Mouse (Mus musculus) frontal cortex, postnatal 25 days (tissue): ENCODE results near the gene Paip2b.
"Not testable (repeated sequence)": the region's sequence is repeated elsewhere in the genome, so short reads cannot be mapped to it uniquely, and the experiment has no call there.

Source experiments
- DNase-seq, 2 experiments: peaks; one replicate each; pipeline ENCODE4 v3.0.0; 2022; ENCODE audit warnings: low spot score in 2 of 2

Paip2b gene

DNA sequence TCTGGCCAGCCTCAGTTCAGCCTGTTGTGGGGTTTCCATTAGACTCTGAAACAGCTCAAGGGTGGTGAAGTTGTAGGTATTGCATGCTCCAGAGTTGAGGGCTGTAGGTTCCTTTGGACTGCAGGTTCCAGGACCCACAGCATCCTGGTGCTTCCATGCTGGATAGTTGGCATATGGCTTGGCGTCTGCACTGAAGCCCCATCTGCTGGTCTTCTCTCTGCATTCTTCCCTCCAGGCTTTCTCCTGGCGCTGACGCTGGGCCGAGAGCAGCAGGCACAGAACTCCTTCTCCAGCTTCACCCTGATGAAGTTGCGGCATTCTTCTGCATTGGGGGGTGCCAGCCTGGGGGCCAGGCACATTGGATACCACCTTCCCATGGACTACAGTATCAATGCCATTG is 29.5 kb downstream of the Paip2b start:
- no peak for DNase-seq

DNA sequence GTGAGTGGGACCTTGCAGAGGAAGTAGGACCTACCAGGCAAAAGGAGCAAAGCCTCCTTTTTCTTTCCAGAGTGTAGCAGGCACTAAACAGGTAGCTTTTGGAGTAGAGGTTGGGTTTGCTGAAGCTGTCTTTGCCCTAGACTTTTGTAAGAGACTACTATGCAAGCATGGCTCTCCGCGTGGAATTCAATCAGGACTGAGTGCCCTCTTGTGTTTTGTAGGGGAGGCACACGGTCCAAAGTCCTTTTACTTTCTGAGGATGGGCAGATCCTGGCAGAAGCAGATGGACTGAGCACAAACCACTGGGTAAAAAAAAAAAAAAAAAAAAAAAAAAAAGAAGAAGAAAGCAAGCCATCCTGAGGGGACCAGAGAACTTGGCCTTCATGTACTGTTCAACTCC is 34.9 kb downstream of the Paip2b start:
- DNase-seq, result no peak

DNA sequence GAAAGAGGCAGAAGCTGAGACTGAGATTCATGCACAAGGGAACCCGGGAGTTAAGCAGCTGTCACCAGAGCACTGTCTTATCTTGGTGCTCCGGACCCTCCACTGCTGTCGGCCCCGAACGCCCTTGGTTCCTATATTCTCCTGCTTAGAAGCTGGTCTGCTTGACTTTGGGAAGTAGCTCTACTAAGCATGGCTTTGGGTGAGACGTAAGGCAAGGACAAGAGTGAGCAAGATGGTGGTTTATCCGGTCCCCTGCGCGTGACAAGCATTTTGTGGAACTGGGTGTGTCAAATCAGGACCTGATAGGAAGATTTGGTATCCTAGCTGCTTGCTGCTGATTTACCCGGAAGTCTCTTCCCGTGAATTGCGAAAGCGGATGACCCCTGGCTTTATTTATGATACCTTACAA is 36.0 kb downstream of the Paip2b start:
- DNase-seq, result no peak

- peak; percentile 81 to 87 for DNase-seq
Observed at GRCm38 (mm10) chr6:83794760-83795296, 36.7 kb downstream of the Paip2b start, which contains the start of gene Nagk. Gene Nagk, plus strand, starts transcription at chr6:83794982.

DNA sequence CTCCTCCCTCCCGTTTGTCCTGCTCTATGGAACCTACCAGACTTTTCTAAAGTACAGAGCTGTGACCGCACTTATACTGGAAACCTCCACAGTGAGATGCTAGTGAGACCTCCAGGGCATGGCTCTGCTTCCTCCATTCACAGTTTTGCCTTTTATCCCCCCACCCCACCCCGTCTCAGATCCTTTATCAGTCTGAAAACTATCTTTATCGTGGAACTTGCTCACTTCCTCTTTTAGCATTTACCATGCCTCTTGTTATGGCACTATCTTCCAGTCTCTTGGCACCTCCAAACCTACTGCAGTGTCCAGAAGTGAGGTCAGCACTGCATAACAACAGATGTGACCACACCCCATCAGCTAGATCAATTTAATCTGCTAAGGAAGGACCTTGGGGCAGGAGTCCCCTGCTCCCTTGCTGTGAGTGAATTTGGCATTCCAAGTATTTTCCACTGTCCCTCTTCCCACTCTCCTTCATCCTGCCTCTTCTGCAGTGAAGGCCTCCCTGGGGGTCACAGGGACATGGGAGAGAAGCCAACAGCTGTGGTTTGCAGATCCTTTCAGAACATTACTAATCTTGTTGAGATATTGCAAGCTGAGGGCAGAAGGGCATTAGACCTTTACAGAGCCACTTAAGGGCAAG is 40.2 kb downstream of the Paip2b start:
- no peak for DNase-seq

DNA sequence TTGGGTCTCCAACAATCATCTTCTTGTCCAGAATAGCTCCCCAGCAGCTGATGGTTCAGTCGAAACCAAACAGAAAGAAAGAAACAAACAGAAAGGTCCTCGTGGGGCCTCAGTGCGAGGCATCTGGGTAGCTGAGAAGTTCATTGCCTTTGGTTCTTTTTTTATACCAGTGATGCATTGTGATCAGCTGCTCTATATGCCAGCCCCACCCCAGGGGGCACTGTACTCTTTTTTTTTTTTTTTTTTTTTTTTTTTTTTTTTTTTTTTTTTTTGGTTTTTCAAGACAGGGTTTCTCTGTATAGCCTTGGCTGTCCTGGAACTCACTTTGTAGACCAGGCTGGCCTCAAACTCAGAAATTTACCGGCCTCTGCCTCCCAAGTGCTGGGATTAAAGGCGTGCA is 41.0 kb downstream of the Paip2b start:
- not testable (repeated sequence) for DNase-seq

DNA sequence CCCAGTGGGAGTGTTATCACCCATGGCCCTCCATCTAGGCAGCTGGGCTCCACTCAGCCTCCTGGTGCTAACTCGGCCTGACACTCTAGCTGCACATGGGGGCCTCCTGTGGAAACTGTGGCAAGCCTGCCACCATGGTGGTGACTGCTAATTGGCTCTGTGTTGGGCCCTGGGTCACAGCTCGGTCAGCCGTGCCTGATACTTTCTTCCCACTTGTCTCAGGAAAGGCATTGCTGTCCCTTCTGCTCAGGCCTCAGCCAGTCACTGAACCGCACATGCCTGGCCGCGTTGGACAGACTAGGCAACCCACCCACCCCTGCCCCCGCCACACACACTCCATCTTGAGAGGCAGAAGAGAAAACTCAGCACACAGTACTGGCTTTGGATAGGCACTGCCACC is 43.0 kb downstream of the Paip2b start:
- DNase-seq, result no peak

- no peak for DNase-seq
Observed at GRCm38 (mm10) chr6:83786426-83786825, 45.1 kb downstream of the Paip2b start.

DNA sequence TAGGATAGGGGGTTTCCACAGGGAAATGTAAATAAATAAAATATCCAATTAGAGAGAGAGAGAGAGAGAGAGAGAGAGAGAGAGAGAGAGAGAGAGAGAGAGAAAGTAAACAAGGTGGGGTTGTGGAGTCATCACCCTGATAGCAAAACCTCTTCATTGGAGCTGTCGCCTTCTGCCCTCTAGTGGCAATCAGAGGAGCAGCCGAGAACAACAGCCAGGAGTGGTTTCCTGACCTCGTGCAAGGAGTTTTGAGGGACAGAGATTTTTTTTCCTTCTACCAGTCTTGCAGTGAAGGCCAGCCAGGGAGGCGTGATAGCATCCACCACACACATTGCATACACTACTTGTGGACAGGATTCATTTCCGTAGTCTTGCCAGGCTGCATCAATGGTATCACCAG is 52.5 kb downstream of the Paip2b start:
- DNase-seq, result no peak

DNA sequence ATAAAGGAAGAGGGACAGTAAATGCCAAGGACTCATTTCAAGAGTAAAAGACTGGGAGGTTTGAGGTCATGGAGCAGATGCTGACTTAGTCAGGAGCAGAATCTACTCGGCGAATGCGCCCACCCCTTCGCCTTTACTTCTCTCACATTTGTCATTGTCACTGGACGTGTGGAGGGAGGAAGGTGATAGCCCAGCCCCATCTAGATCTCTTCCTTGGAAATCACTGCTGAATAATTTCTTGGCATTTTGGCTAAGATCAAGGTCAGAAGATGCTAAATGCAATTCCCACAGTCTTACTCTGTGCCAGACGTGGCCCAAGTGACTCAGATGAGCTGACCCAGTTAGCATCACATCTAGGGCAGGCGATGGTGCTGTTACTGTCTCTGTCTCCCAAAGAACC is 53.2 kb downstream of the Paip2b start:
- no peak for DNase-seq

- peak; percentile 66 to 83 for DNase-seq
Observed at GRCm38 (mm10) chr6:83775638-83776293, 55.8 kb downstream of the Paip2b start, which contains the start of gene Tex261. Gene Tex261, minus strand, starts transcription at chr6:83775813.

DNA sequence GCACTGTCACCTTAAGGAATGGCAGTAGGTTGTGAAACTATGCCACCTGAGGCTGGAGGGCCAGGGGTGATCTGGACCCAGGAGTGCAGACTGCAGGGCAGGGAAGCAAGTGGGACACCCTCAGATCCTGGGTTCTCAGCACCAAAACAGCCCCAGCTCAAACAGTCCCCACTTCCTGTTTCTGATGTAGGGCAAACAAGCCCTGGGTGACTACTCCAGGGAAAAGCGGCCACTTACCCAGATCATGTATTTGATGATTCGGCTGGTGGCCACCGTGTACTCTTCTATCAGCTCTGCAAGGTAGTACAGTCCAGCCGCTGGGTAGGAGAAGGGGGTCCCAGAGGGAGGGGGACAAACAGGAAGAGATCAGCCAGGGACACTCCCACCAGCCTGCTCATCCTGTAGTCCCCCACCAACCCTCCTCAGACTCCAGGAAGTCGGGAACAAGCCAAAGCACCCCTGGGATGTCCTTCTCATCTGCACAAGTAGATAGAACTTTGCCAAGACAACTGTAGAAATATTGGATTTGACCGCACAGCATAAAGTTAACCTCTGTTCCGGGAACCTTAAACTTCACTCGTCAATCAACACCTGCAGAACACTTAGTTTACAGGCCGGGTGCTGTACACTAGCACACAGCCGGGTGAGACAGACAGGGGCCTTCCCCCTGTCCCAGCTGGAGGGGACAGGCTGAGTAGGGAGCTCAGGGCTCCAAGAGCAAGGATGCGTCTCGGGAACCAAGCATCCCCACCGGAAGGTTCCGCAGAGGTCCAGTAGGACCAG is 56.6 kb downstream of the Paip2b start:
- DNase-seq, result no peak

DNA sequence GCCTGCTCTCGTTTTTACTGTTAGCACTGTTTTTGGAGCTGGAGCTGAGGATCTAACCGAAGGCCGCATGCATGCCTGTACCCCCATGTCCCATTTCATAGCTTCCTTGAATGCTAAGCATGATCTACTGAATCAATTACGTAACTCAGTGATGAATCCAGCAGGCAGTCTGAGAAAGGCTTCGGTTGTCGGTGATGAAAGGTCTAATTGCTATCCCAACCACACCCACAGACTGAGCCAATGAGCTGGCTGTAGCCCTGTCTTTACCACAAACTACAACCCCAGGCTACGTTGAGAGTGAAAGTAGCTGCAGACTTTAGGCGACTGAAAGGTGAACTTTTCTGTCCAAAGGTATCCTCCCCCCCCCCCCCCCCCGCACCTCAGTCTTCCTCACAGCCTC is 57.4 kb downstream of the Paip2b start:
- no peak for DNase-seq

GRCm38 (mm10) chr6:83768485-83768884 is 63.1 kb downstream of the Paip2b start:
- no peak for DNase-seq

- DNase-seq, result no peak
Observed at GRCm38 (mm10) chr6:83766982-83767381, 64.6 kb downstream of the Paip2b start.

- no peak for DNase-seq
Observed at GRCm38 (mm10) chr6:83762880-83763431, 68.6 kb downstream of the Paip2b start.

DNA sequence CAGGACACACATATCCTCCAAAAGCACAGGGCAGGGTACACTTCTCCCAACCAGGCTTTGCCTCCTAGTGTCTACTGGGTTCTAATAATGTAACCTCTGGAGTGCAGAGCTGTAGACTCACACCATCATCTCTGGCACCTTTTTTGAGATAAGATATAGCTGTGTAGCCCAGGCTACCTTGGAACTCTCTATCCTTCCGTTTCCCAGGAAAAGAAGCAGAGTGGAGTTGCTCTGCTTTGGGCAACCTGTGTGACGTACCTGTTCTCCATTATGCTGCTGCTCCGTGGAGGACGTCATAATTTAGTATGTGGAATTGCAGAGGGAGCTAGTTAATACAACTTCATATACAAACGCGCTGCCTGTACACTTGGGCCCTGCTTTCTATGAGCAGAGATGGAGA is 69.2 kb downstream of the Paip2b start, which contains the start of gene Ankrd53:
TSS of gene Ankrd53 (plus strand) at position 301 of the 400 bp plus-strand sequence.
- no peak for DNase-seq

- no peak for DNase-seq
Observed at GRCm38 (mm10) chr6:83756051-83756450, 75.5 kb downstream of the Paip2b start.
